Mouse (Mus musculus): ENCODE measurements around the gene Rbm20. TPM values are rescaled to one million over a fixed set of nuclear protein-coding genes. Genes with fewer than 3 reads are reported as not detected.
A peak's percentile ranks its signal among the peaks of the same experiment; 100 is the strongest.

The Rbm20 gene
- polyA plus RNA-seq, 1 experiment from 2014 or later: 0.51 TPM

DNA sequence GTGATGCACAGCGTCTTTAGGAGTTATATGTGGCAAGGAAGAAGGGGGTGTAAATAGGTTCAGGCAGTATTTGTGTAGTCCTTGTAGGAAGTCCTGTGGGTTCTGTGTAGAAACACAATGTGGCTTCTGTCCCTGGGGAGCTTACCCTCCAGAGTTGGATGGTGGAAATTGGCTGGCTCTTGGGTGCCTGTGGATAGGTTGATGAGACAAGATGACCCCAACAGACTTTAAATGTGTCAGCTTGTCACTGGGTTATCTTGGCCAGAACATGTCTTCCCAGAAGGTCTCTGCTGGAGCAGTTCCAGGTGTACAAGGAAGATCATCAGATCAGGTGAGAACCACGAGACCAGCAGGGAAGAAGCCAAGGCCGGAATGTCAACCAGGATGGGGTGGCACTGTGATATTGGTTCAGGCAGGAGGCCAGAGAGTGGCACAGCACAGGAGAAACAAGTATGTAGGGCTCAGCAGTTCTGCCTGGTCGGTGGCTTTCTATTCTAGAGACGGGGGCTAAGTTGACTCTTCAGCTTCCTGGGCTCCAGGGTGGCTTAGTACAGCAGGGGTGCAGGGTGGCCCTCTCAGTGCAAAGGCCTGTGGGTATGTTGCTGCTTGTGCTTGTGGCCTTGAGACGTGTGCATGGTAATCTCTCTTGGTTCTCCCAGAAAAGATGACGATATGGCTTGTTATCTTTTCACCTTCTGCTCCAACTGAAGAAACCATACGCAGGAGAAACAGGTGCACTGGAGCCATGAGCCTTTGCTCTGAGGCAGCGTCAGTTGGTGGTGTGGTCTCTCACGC lies 209.7 kb downstream of the Rbm20 start:
- Histone ChIP-seq H3K36me3 (no peaks in the 10 kb centered on the region), H3K9ac (replicated peaks) (no peak overlapping the region), H3K27ac (replicated peaks) (no peak overlapping the region), H3K4me1 (no peaks in the 10 kb centered on the region), H3K4me3 (replicated peaks) (no peak overlapping the region), H3K9me3 (replicated peaks) (no peaks in the 10 kb centered on the region), H3K27me3 (replicated peaks) (no peaks in the 10 kb centered on the region), H3K4me2 (no peak overlapping the region)
- ATAC-seq (ENCODE audit: low FRiP score): no peak
- WGBS: 92% methylated on average over 10 of the region's 10 CpGs

DNA sequence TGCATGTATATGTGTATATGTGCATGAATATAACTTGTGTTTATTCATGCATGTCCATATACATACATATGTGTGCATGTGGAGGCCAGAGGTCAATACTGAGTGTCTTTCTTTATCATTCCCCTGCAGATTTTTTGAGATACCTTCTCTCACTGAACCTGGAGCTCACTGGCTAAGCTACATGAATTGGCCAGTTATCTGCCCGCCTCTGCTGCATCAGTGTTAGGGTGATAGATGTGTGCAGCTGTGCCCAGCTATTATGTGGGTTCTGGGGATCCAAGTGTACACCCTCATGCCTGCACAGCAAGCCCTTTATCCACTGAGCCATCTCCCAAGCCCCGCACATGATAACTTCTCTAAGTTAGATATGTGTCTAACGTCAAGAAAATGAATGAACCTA lies 210.7 kb downstream of the Rbm20 start:
- H3K27ac ChIP-seq (replicated peaks): no peak overlapping the region
- no peak overlapping the region for H3K4me3 ChIP-seq (replicated peaks)
- H3K9ac ChIP-seq (replicated peaks): no peak overlapping the region
- no peaks in the 10 kb centered on the region for H3K27me3 ChIP-seq (replicated peaks)
- no peak for ATAC-seq (ENCODE audit: low FRiP score)
- H3K9me3 ChIP-seq (replicated peaks): no peaks in the 10 kb centered on the region
- 0 out of 2 replicates have a peak, but pooled peaks cover 6% of the 10 kb centered on the region for H3K4me1 ChIP-seq
- 79% methylated on average over 3 of the region's 3 CpGs for WGBS
- no peaks in the 10 kb centered on the region for H3K36me3 ChIP-seq
- H3K4me2 ChIP-seq: no peak overlapping the region

DNA sequence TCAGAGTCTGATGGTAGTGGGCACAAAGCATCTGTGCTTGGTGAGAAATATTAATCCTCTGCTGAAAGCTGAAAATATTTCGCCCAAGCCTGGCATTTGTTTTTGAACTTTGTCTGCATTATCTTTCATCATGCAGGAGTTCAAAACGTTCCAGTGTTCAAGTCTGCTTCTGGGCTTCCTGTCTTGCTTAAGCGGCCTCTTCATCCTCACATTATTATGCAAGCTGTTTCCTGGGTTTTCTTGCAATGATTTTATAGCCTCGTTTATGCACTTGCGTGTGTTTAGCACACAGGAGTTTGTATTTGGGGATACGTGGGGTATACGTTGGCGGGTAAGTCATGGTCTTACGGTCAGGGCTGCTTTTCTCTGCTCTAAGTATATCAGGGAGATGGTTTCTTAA lies 211.2 kb downstream of the Rbm20 start:
- 0 out of 2 replicates have a peak, but pooled peaks cover 6% of the 10 kb centered on the region for H3K4me1 ChIP-seq
- H3K9ac ChIP-seq (replicated peaks): no peak overlapping the region
- no peak overlapping the region for H3K4me3 ChIP-seq (replicated peaks)
- no peak overlapping the region for H3K27ac ChIP-seq (replicated peaks)
- no peaks in the 10 kb centered on the region for H3K9me3 ChIP-seq (replicated peaks)
- H3K27me3 ChIP-seq (replicated peaks): no peaks in the 10 kb centered on the region
- no peaks in the 10 kb centered on the region for H3K36me3 ChIP-seq
- no peak for ATAC-seq (ENCODE audit: low FRiP score)
- WGBS: 80% methylated on average over 9 of the region's 9 CpGs
- no peak overlapping the region for H3K4me2 ChIP-seq

DNA sequence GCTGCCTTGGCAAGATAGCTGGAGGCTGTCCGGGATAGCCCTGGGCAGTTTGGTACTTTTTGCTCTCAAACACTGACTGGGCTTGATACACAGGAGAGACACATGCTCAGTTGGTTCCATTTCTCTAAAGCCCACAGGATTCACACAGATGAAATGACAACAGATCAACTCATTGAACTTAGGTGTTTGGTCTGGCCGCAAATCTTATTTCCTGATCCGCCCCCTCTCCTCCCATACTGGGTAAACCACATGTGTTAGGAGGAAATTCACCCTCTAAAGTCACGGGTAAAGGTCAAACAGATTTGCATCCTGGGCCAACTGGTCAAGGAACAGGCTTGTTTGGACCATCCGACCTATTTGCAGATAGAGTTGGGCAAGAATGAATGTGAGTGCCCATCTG lies 212.4 kb downstream of the Rbm20 start:
- 83% methylated on average over 5 of the region's 5 CpGs for WGBS
- Histone ChIP-seq H3K27me3 (replicated peaks) (no peaks in the 10 kb centered on the region), H3K4me1 (0 out of 2 replicates have a peak, but pooled peaks cover 6% of the 10 kb centered on the region), H3K9me3 (replicated peaks) (no peaks in the 10 kb centered on the region), H3K9ac (replicated peaks) (no peak overlapping the region), H3K4me3 (replicated peaks) (no peak overlapping the region), H3K4me2 (no peak overlapping the region), H3K36me3 (no peaks in the 10 kb centered on the region), H3K27ac (replicated peaks) (no peak overlapping the region)
- no peak for ATAC-seq (ENCODE audit: low FRiP score)

DNA sequence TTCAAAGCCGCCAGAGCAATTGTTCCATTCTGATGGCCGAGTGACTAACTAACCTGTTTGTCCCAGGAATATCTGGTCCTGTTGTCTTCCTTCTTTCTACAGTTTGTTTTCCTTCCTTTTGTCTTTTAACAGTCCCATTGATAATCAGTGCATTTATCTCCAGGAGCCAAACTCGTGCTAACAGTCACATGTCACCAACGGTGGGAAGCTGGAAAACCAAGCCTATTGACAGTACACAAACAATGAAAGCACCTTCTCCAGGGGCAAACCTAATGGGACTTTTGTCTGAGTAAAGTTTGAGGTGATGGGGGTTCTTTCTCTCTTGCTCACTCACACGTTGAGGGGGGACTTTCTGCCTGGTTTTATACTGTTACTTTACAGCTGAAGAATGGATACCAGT lies 213.2 kb downstream of the Rbm20 start:
- Histone ChIP-seq H3K36me3 (no peaks in the 10 kb centered on the region), H3K4me2 (no peak overlapping the region), H3K4me3 (replicated peaks) (no peak overlapping the region), H3K27ac (replicated peaks) (no peak overlapping the region), H3K9me3 (replicated peaks) (no peaks in the 10 kb centered on the region), H3K9ac (replicated peaks) (no peak overlapping the region), H3K27me3 (replicated peaks) (no peaks in the 10 kb centered on the region), H3K4me1 (0 out of 2 replicates have a peak, but pooled peaks cover 6% of the 10 kb centered on the region)
- WGBS: 59% methylated on average over 5 of the region's 5 CpGs
- no peak for ATAC-seq (ENCODE audit: low FRiP score)

DNA sequence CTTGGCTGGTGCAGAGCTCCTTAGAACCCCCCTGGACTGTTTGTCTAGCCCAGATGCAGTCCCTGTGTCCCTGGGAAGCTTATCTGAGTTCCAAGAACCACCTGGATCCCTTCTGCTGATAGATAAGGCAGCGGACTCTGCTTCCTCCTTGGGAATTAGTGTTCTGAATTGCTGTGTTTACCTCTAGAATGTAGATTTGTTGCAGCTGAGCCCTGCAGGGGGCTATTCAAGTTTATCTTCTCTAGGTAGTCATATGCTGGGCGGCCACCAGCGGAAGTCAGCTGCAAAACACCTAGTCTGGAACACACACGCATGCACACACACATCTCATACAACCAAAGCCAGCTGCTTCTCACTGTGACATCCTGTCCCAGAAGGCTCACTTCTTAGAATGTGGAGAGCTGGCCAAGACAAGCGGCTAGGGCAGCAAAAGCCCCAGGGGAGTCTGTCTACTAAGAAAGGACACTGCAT lies 213.7 kb downstream of the Rbm20 start:
- 69% methylated on average over 5 of the region's 5 CpGs for WGBS

DNA sequence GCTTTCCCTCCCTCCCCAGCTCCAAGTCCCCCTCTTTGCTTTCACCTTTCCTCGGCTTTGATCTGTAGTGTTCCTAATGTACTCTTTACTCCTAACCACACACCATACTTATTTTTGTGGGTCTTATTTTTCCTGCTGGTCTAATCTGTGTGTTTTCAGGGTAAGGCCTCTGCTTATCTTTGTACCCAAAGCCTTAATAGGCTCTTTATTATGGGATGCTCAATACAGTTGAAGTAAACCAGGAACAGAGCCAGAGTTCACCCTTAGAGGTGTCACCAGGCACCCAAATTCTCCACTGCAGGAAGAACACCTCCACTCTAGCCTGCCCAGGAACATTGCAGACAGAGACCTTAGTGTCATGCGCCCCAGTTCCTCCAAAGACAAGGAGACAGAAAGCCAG lies 214.5 kb downstream of the Rbm20 start:
- H3K27me3 ChIP-seq (replicated peaks): no peaks in the 10 kb centered on the region
- no peak overlapping the region for H3K4me3 ChIP-seq (replicated peaks)
- no peak overlapping the region for H3K4me2 ChIP-seq
- WGBS: 93% methylated on average over 2 of the region's 2 CpGs
- H3K9me3 ChIP-seq (replicated peaks): no peaks in the 10 kb centered on the region
- H3K36me3 ChIP-seq: no peaks in the 10 kb centered on the region
- no peak overlapping the region for H3K9ac ChIP-seq (replicated peaks)
- H3K4me1 ChIP-seq: 0 out of 2 replicates have a peak, but pooled peaks cover 6% of the 10 kb centered on the region
- ATAC-seq (ENCODE audit: low FRiP score): no peak
- H3K27ac ChIP-seq (replicated peaks): 0 out of 2 replicates have a peak overlapping the region, but pooled peaks have one; percentile 11

More for the DNA sequence above, 213.7 kb downstream of the Rbm20 start:
- Histone ChIP-seq H3K9ac (replicated peaks) (no peak overlapping the region), H3K4me3 (replicated peaks) (no peak overlapping the region), H3K36me3 (no peaks in the 10 kb centered on the region), H3K27ac (replicated peaks) (0 out of 2 replicates have a peak overlapping the region, but pooled peaks have one; percentile 11), H3K4me2 (no peak overlapping the region), H3K4me1 (0 out of 2 replicates have a peak, but pooled peaks cover 6% of the 10 kb centered on the region), H3K9me3 (replicated peaks) (no peaks in the 10 kb centered on the region), H3K27me3 (replicated peaks) (no peaks in the 10 kb centered on the region)
- ATAC-seq (ENCODE audit: low FRiP score): no peak

DNA sequence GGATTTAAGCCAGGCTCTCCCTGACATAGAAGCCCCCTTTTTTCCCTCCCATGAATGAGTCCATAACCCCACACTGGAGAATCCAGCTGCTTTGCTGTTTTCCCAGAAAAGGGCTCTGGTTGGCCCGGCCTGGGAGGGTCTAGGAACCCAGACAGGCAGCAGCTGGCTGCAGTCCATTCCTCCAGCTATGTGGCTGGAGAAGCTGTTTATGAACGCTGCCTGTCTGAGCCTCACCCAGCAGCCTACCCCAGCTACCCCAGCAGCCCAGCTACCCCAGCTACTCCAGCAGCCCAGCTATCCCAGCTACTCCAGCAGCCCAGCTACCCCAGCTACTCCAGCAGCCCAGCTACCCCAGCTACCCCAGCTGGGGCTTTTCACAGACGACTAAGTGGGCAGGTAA lies 215.0 kb downstream of the Rbm20 start, which contains the start of gene Pdcd4:
TSS of gene Pdcd4 (plus strand) at position 171 of the 400 bp plus-strand sequence.
- Histone ChIP-seq H3K9ac (replicated peaks) (no peak within 1 kb of the TSS), H3K4me1 (0 out of 2 replicates have a peak, but pooled peaks cover 6% of the 10 kb centered on the region), H3K27ac (replicated peaks) (0 out of 2 replicates have a peak within 1 kb of the TSS, but pooled peaks have one; percentile 11), H3K27me3 (replicated peaks) (no peaks in the 10 kb centered on the region), H3K4me2 (no peak within 1 kb of the TSS), H3K36me3 (no peaks in the 10 kb centered on the region), H3K9me3 (replicated peaks) (no peaks in the 10 kb centered on the region), H3K4me3 (replicated peaks) (no peak within 1 kb of the TSS)
- ATAC-seq (ENCODE audit: low FRiP score): no peak
- 49% methylated on average over 3 of the region's 3 CpGs for WGBS

DNA sequence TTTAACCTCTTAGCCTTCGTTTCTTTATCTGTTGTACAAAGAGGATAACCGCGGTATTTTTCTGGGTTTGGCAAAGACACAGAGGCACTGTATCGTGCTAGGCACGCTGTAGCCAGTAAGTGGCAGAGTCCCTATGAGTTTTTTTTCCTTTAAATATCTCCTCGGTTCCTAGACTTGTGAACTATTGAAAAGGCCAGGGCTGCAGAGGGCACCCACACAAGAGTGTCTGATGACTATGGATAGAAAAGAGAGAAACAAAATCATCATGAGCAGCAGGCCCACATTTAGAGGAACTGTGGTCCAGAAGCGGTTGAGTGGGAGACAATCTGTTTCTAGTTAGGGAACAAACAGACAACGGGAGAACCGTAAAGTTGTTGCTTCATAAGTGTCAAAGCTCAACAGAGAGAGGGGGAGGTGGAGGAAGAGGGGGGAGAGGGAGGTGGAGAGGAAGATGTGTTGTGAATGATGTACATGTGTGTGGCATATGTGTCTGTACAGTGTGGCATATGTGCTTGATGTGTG lies 215.8 kb downstream of the Rbm20 start:
- Histone ChIP-seq H3K4me1 (0 out of 2 replicates have a peak, but pooled peaks cover 6% of the 10 kb centered on the region), H3K27ac (replicated peaks) (no peak overlapping the region), H3K36me3 (no peaks in the 10 kb centered on the region), H3K4me3 (replicated peaks) (no peak overlapping the region), H3K9ac (replicated peaks) (no peak overlapping the region), H3K27me3 (replicated peaks) (no peaks in the 10 kb centered on the region), H3K4me2 (no peak overlapping the region), H3K9me3 (replicated peaks) (no peaks in the 10 kb centered on the region)
- ATAC-seq (ENCODE audit: low FRiP score): no peak
- WGBS: 79% methylated on average over 9 of the region's 9 CpGs

DNA sequence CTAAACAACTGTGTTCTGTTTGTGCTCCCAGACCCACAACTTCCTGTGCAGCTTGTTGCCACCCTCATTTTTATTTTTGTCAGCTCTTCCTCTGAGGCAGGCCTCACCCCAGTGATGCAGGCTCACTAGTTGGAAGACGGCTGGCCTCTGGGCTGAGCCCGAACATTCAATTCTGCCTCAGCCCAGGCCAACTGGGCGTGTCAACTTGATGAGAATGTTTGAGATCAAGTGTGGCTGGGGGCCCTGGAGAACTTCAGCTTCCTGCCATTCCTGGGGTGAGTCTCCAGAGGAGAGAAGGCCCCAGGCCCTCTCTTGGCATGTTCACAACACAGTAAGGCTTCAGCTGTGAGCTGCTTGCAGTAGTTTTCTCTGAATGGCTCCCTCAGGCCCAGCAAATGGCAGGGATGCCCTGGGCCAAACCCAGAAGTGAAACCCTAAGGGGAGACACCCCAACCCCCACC lies 216.6 kb downstream of the Rbm20 start:
- Histone ChIP-seq H3K4me3 (replicated peaks) (no peak overlapping the region), H3K36me3 (no peaks in the 10 kb centered on the region), H3K4me1 (0 out of 2 replicates have a peak, but pooled peaks cover 6% of the 10 kb centered on the region), H3K27me3 (replicated peaks) (no peaks in the 10 kb centered on the region), H3K4me2 (no peak overlapping the region), H3K9me3 (replicated peaks) (no peaks in the 10 kb centered on the region), H3K27ac (replicated peaks) (no peak overlapping the region), H3K9ac (replicated peaks) (no peak overlapping the region)
- ATAC-seq (ENCODE audit: low FRiP score): no peak
- WGBS: 81% methylated on average over 3 of the region's 3 CpGs

DNA sequence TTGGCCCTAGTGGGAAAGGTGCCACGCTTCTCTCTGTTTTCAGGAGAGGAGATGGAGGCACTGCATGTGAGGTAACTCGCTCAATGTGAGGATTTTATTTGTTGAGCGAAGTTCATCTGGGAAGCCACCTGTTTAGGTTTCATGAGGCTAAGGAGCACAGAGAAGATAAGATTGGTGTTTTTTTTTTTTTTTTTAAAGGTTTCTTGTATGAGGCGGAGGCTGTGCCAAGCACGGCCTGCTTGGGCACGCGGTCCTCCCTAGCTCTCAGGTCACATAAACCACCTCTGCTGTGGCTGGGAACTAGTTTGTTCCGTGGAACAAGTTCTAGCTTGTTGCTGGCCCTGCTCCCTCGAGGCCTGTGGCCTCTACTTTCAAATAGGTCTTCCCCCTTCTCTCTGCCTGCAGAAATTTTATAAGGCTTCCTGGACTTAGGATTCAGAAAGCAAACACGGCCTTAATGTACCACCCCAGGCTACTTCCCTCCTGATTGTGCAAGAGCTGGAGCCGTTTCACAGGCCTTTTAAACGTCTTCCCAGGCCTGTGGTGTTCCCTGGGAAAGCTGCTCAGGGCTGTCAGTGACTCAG lies 217.5 kb downstream of the Rbm20 start:
- Histone ChIP-seq H3K36me3 (no peaks in the 10 kb centered on the region), H3K27me3 (replicated peaks) (0 out of 2 replicates have a peak, but pooled peaks cover 2% of the 10 kb centered on the region), H3K9me3 (replicated peaks) (no peaks in the 10 kb centered on the region), H3K4me1 (0 out of 2 replicates have a peak, but pooled peaks cover 6% of the 10 kb centered on the region), H3K27ac (replicated peaks) (no peak overlapping the region; the same call in 1 of the 2 replicates), H3K9ac (replicated peaks) (no peak overlapping the region), H3K4me3 (replicated peaks) (no peak overlapping the region), H3K4me2 (no peak overlapping the region)
- ATAC-seq (ENCODE audit: low FRiP score): no peak
- 75% methylated on average over 12 of the region's 12 CpGs for WGBS

Measured in neural tube, embryonic 15.5 days (tissue).